Mouse (Mus musculus) megakaryocyte, embryonic 14.5 days (primary cell): ENCODE data around the gene Numbl.

Experiments
- FLI1 ChIP-seq: IDR thresholded peaks from 2 replicates; pipeline ENCODE4 v1.6.1; 2012; ENCODE audit warnings: low read length, inconsistent platforms, mixed read lengths
- GATA1 ChIP-seq: IDR thresholded peaks from 3 replicates; pipeline ENCODE4 v1.6.1; 2012; ENCODE audit warnings: mixed read lengths, low read length, inconsistent platforms, borderline replicate concordance

DNA sequence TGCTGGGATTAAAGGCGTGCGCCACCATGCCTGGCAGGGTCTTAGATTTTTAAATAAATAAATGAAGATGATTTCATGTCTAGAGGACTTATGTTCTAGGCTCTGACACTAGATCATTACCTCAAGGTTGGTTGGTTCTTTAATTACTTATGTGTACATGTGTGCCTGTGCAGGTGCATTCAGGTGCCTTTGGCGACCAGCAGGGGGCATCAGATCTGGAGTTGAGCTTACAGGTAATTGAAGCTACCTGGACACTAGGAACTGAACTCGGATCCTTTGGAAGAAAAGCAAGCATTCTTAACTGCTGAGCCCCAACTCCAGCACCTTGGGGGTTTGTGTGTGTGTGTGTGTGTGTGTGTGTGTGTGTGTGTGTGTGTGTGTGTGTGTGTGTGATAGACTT is 27.5 kb upstream of the Numbl start:
- TF ChIP-seq GATA1 (no peak), FLI1 (no peak)
